Mouse (Mus musculus) ES-Bruce4 (cell line): ENCODE data around the gene Atrip. TPM values are rescaled to one million over a fixed set of nuclear protein-coding genes. Genes with fewer than 3 reads are reported as not detected.

Experiments used
- H3K27ac ChIP-seq: 2 replicates; pipeline ENCODE4 v1.5.1; 2012; ENCODE audit warnings: low read length, inconsistent platforms; ENCODE audit not compliant: insufficient read depth
- H3K27me3 ChIP-seq: 2 replicates; pipeline ENCODE4 v1.6.1; 2012; ENCODE audit warnings: mild to moderate bottlenecking, low read length, inconsistent platforms; ENCODE audit not compliant: control insufficient read depth, poor library complexity, insufficient read depth, severe bottlenecking
- H3K36me3 ChIP-seq: 2 replicates; pipeline ENCODE4 v1.6.1; 2012; ENCODE audit warnings: inconsistent platforms, mild to moderate bottlenecking, low read length, moderate library complexity; ENCODE audit not compliant: control insufficient read depth, poor library complexity, insufficient read depth, severe bottlenecking
- H3K4me1 ChIP-seq: one replicate; pipeline ENCODE4 v1.8.1; 2011; ENCODE audit warnings: low read length; ENCODE audit not compliant: control insufficient read depth, insufficient read depth
- H3K4me3 ChIP-seq: 2 replicates; pipeline ENCODE4 v1.5.1; 2011; ENCODE audit warnings: low read depth, mild to moderate bottlenecking, low read length
- H3K9ac ChIP-seq: 2 replicates; pipeline ENCODE4 v1.6.1; 2012; ENCODE audit warnings: low read depth, mild to moderate bottlenecking, inconsistent platforms; ENCODE audit not compliant: poor library complexity, severe bottlenecking
- H3K9me3 ChIP-seq: replicated peaks from 2 replicates; pipeline ENCODE4 v1.6.1; 2012; ENCODE audit warnings: mild to moderate bottlenecking, low read length, inconsistent platforms; ENCODE audit not compliant: control insufficient read depth, poor library complexity, insufficient read depth, severe bottlenecking
- CTCF ChIP-seq: IDR thresholded peaks from one replicate; pipeline ENCODE4 v1.8.1; 2011; ENCODE audit warnings: low read depth, low read length
- EP300 ChIP-seq: IDR thresholded peaks from 2 replicates; pipeline ENCODE4 v1.6.1; 2011; ENCODE audit warnings: low read depth, low read length; ENCODE audit not compliant: insufficient read depth
- POLR2A ChIP-seq: IDR thresholded peaks from one replicate; pipeline ENCODE4 v1.8.1; 2011; ENCODE audit warnings: low read length; ENCODE audit not compliant: insufficient read depth
- polyA plus RNA-seq: library from polyadenylated mRNA; stranded (reverse); fragments of >200 nt; gene quantifications from 2 replicates; pipeline ENCODE4 v1.2.4, GENCODE M21; 2011; ENCODE audit warnings: low read depth; ENCODE audit not compliant: missing spikeins, insufficient read depth, insufficient read length

Atrip gene
- polyA plus RNA-seq, 1 experiment, result 20.0 TPM

- TF ChIP-seq POLR2A, result no peak
- no peak for TF ChIP-seq EP300
- no peak for TF ChIP-seq CTCF
- H3K36me3 ChIP-seq, result peaks cover 14% of the 10 kb centered on the region; the same call in 1 of the 2 replicates
Observed at GRCm38 (mm10) chr9:109116205-109116604, 42.3 kb upstream of the Atrip start.

GRCm38 (mm10) chr9:109114871-109115270 is 40.9 kb upstream of the Atrip start:
- peaks cover 1% of the 10 kb centered on the region; the same call in 1 of the 2 replicates for H3K9me3 ChIP-seq
- TF ChIP-seq EP300 (no peak), POLR2A (no peak), CTCF (no peak)
- H3K27me3 ChIP-seq, result no peaks in the 10 kb centered on the region
- no peaks in the 10 kb centered on the region for H3K4me1 ChIP-seq
- H3K36me3 ChIP-seq, result peaks cover 14% of the 10 kb centered on the region; the same call in 1 of the 2 replicates
- no peak overlapping the region for H3K27ac ChIP-seq
- H3K9ac ChIP-seq, result no peak overlapping the region
- H3K4me3 ChIP-seq, result no peak overlapping the region

More at GRCm38 (mm10) chr9:109116205-109116604, 42.3 kb upstream of the Atrip start:
- H3K4me1 ChIP-seq, result no peaks in the 10 kb centered on the region
- H3K27ac ChIP-seq, result no peak overlapping the region
- H3K9ac ChIP-seq, result no peak overlapping the region
- no peaks in the 10 kb centered on the region for H3K9me3 ChIP-seq
- H3K27me3 ChIP-seq, result no peaks in the 10 kb centered on the region
- H3K4me3 ChIP-seq, result no peak overlapping the region

GRCm38 (mm10) chr9:109114276-109114675 is 40.4 kb upstream of the Atrip start:
- H3K36me3 ChIP-seq, result peaks cover 17% of the 10 kb centered on the region; the same call in 1 of the 2 replicates
- no peaks in the 10 kb centered on the region for H3K4me1 ChIP-seq
- no peaks in the 10 kb centered on the region for H3K27me3 ChIP-seq
- H3K27ac ChIP-seq, result no peak overlapping the region
- H3K9me3 ChIP-seq, result peaks cover 6% of the 10 kb centered on the region; the same call in 1 of the 2 replicates
- H3K9ac ChIP-seq, result no peak overlapping the region
- no peak overlapping the region for H3K4me3 ChIP-seq
- TF ChIP-seq EP300 (no peak), POLR2A (no peak), CTCF (no peak)

DNA sequence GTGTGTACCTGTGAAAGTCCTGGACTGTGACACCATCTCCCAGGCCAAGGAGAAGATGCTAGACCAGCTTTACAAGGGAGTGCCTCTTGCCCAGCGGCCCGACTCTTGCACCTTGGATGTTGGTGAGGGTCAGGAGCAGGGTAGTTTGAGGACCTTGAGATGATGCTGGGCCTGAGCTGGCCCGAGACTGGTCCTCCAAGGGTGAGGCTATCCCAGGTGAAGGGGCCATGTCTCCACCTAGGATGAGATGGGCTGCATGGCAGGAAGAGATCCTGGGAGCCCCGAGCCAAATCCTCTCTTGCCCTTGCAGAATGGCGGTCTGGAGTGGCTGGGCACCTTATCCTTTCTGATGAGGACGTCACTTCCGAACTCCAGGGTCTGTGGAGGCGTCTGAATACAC is 39.4 kb upstream of the Atrip start:
- Histone ChIP-seq H3K9ac (no peak overlapping the region), H3K4me1 (no peaks in the 10 kb centered on the region), H3K4me3 (no peak overlapping the region), H3K27ac (no peak overlapping the region), H3K9me3 (peaks cover 6% of the 10 kb centered on the region; the same call in 1 of the 2 replicates), H3K36me3 (peaks cover 17% of the 10 kb centered on the region; the same call in 1 of the 2 replicates), H3K27me3 (no peaks in the 10 kb centered on the region)
- no peak for TF ChIP-seq CTCF
- TF ChIP-seq EP300, result no peak
- no peak for TF ChIP-seq POLR2A

DNA sequence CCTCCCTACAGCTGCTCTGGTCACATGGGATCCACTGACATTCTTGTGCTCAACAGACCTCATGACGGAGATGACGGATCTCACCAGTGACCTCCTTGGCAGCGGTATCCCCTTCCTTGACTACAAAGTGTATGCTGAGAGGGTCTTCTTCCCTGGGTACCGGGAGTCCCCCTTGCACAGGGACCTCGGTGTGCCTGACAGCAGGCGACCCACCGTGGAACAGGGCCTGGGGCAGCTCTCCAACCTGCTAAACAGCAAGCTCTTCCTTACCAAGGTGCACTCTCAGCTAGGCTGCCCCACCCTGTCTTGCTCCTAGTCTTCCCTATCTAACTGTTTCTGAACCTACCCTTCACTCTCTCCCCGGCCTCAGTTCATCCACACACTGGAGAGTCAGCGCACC is 37.7 kb upstream of the Atrip start:
- no peak for TF ChIP-seq POLR2A
- H3K27me3 ChIP-seq, result no peaks in the 10 kb centered on the region
- H3K9ac ChIP-seq, result no peak overlapping the region
- H3K36me3 ChIP-seq, result peaks cover 15% of the 10 kb centered on the region; the same call in 1 of the 2 replicates
- H3K4me1 ChIP-seq, result no peaks in the 10 kb centered on the region
- H3K4me3 ChIP-seq, result no peak overlapping the region
- H3K9me3 ChIP-seq, result peaks cover 6% of the 10 kb centered on the region; the same call in 1 of the 2 replicates
- no peak overlapping the region for H3K27ac ChIP-seq

- peaks cover 6% of the 10 kb centered on the region; the same call in 1 of the 2 replicates for H3K9me3 ChIP-seq
- H3K9ac ChIP-seq, result no peak overlapping the region
- no peaks in the 10 kb centered on the region for H3K27me3 ChIP-seq
- no peak for TF ChIP-seq POLR2A
- no peak for TF ChIP-seq CTCF
- no peak for TF ChIP-seq EP300
- no peak overlapping the region for H3K27ac ChIP-seq
- no peaks in the 10 kb centered on the region for H3K4me1 ChIP-seq
- no peak overlapping the region for H3K4me3 ChIP-seq
- H3K36me3 ChIP-seq, result peaks cover 14% of the 10 kb centered on the region; the same call in 1 of the 2 replicates
Observed at GRCm38 (mm10) chr9:109111101-109111500, 37.2 kb upstream of the Atrip start.
